Mouse (Mus musculus): ENCODE results near the gene Olfr1391.
"Not testable (repeated sequence)": the region's sequence is repeated elsewhere in the genome, so short reads cannot be mapped to it uniquely, and the experiment has no call there.

Gene Olfr1391

DNA sequence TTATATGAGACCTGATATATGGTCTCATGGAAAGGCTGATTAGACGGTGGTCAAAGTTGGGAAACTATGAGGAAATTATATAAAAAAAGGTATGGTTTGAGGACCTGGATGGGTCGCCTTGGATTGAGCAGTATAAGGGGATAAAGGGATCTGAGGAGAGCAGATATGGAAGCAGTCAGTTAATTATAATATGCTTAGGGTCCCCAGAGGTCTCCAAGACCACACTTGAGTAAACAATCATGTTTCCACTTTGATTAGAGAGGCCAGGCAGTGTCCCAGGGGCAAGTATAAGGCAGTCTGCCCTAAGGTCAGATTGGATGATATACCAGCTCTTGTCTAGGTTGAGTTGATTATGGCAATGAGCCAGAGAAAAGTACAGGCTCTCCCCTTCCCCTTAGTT lies at the start of gene Olfr1391:
Gene Olfr1391 (plus strand): TSS at position 301 of the 400 bp plus-strand sequence.
- DNase-seq, result no peak

DNA sequence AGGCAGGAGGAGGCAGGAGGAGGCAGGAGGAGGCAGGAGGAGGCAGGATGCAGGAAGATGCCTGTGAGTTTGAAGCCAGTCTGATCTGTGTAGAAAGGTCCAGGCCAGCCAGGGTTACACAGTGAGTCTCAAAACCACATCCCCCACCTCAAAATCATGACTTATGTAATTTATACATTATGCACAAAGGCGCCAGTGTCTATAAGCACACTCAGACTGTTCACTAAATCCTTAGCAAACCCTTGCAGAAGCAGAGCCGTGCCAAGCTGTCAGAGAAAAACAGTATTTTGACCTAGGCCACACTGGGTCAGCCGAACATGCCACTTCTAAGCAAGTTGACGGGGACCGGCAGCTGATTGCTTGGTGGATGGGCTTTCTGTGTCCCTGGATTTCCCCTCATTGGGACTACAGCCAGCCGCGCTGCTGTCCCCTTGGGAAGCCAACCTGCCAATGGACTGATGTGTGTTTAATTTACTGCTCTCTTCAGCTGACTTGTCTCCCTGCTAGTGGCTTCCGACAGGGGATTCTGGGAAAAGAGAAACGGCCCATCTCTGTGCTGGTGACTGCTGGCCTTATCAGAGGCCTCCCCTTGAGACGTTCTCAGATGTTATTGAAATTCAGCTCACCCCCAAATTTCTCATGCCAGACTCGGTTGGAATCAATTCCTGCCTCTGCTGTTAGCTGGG lies 48.6 kb upstream of the Olfr1391 start:
- DNase-seq, result no peak

DNA sequence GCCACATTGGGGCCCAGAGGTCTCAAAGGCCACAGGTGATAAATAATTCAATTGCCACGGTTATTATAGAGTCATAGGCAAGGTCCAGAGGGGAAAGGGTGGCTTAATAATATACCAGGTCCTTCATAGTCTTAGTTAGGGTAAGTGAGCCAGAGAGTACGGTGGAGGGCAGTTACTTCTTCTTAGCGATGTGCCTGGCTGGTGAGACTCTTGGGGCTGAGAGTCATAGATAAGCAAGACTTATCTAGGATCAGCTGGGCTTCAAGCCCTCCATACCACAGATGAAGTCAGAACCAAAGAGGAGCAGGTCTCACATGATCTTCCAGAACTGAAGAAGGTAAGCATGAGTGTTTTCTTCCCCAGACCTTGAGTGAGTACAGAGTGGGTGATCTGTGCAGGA lies 44.3 kb upstream of the Olfr1391 start, which contains the start of gene Olfr1393:
Gene Olfr1393 (plus strand): TSS at position 83 of the 400 bp plus-strand sequence.
- DNase-seq, result no peak

DNA sequence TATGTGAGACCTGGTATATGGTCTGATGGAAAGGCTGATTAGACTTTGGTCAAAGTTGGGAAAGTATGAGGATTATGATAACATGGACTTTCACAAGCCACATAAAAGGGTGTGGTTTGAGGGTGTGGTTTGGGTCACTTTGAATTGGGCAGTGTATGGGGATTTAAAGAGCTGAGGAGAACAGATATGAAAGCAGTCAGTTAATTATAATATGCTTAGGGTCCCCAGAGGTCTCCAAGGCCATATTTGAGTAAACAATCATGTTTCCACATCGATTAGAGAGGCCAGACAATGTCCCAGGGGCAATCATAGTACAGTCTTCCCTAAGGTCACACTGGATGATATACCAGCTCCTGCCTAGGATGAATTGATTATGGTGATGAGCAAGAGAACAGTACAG lies 37.6 kb upstream of the Olfr1391 start, which contains the start of gene Olfr1392:
Gene Olfr1392 (plus strand): TSS at position 301 of the 400 bp plus-strand sequence.
- DNase-seq, result not testable (repeated sequence)

DNA sequence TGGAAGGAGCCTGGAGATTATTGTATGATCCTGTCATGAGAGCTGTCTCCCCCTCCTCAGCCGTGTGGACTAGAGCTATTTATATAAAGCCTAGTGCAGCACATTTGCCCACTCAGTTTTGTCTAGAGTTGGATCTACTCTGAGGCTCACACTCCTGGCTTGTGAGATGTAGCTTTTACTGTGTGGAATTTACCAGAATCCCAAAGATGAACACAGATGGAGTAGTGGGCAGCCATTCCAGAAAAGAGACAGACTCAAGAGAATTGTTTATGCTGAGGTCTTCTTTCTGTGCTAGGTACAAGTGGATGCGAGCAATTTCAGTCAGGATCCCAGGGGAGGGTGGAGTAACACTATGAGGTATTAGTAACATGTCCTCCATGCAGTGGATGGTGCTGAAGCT lies 35.3 kb upstream of the Olfr1391 start:
- DNase-seq, result no peak

DNA sequence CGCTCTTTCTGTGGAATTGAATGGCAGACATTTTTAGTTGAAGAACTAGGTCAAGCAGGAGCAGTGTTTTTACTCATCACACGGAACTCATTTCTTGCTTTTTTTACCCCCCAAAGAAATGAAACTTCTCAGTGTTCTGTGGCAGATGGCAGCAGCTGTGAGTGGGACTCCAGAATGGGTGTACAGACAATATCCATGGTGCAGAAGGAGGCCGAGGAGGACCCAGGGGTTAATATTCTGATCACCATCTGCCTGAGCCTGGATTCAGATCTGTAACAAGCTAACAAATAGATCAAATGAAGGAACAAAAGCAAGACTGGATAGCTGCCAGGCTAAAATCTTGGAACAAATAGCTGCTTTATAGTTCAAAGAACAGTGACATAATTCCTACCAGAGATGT lies 29.8 kb upstream of the Olfr1391 start:
- DNase-seq, result no peak

DNA sequence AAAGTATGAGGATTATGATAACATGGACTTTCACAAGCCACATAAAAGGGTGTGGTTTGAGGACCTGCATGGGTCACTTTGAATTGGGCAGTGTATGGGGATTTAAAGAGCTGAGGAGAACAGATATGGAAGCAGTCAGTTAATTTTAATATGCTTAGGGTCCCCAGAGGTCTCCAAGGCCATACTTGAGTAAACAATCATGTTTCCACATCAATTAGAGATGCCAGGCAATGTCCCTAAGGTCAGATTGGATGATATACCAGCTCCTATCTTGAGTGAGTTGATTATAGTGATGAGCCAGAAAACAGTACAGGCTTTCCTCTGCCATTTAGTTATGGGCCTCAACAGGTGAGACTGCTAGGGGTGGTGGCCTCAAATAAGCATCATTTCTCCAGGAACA lies 18.1 kb upstream of the Olfr1391 start, which contains the start of gene Olfr10:
Gene Olfr10 (plus strand): TSS at position 301 of the 400 bp plus-strand sequence.
- DNase-seq, result no peak

DNA sequence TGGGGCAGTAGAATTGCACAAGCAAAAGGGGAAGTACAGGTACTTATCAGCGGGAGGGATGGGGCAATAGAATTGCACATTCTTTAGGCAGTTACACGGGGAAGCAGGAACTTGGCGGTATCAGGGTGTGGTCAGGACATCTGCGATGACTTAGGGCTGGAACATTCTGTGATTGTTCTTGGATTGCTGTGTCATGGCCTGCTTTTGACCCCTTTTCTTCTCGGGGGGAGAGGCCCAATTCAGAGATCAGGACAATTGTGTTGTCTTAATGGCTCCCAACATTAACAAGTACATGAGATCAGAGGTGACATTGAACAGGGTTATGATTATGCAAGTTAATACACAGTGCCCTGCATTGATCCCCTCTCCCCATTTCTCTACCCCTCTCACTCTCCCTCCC lies 14.0 kb upstream of the Olfr1391 start:
- DNase-seq, result not testable (repeated sequence)

DNA sequence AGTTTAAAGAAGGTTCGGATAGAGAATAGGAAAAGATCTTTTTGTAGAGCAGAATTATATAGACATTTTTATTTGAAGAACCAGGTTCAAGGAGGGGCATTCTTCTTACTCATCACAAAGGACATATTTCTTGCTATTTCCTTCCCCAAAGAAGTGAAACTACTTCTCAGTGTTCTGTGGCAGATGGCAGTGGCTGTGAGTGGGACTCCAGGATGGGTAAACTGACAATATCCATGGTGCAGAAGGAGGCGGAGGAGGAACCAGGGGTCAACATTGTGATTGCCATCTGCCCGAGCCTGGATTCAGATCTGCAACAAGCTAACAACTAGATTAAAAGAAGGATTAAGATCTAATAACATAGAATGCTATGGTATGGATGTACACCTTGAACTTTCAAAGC lies 4.2 kb downstream of the Olfr1391 start:
- DNase-seq, result no peak

DNA sequence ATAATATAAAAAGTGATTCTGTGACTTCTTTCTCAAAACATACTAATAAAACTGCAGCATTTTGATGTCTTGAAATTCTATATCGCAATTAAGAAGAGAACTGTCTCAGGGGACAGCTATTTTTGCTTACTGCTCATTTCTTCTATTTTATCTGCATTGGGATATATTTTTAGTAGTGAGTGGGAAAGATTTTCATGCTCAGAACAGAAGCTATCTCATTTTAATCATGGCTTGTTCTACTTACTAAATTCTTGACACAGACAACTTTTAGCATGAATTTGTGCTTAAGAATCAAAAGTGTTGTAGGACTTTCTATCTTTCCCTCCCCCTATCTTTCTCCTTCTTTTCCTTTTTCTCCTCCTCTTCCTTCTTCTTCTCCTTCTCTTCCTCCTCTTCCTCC lies 7.1 kb downstream of the Olfr1391 start:
- no peak for DNase-seq

DNA sequence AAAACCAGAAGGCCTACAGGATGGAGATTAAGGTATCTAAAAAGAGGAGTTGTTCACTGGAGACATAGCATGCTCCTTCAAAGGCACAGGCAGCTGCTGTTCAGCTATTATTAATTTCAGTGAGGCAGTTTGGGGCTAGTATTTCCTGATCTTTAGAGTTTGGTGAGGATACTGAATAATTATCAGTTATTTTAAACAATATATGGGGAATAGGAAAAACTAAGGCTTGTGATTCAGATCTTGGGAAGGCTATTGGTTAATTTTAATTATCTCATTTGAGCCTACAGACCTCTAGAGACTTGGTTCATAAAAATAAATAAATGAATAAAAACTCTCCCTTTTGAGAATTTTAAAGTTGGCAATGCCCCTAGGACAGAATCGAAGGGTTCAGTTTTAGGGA lies 12.3 kb downstream of the Olfr1391 start, which contains the start of gene Olfr1390:
Gene Olfr1390 (plus strand): TSS at position 301 of the 400 bp plus-strand sequence.
- DNase-seq, result no peak

DNA sequence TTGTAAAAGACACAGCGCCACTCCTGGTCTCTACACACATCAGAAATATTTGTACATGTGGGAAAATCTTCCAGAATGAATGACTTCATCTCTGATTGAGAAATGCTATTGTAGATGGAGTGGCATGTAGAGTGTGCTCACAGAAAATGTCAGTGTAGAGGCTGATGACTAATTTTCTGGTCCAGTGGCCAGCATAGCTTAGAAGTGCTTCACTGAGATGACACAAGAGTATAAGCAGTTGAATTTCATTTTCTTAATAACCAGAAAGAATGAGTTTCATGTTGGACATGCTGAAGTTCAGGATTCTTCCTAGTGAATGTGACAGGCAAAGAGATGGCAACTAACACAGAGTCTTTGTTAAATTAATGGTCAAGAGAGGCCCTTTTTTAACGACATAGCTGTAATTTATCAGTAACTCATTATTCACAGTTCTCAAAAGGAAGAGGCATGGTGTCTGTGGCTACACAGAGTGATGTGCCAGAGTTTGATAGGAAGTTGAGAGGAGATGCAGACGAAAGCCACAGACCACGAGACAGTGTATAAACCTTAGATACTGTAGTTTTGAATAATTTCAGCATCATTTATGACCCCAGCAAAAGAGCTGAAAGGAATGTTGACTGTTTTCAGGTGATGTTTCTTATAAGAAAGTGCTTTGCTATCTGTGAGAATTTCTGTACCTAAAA lies 14.7 kb downstream of the Olfr1391 start:
- no peak for DNase-seq
